In the genomic region with DNA sequence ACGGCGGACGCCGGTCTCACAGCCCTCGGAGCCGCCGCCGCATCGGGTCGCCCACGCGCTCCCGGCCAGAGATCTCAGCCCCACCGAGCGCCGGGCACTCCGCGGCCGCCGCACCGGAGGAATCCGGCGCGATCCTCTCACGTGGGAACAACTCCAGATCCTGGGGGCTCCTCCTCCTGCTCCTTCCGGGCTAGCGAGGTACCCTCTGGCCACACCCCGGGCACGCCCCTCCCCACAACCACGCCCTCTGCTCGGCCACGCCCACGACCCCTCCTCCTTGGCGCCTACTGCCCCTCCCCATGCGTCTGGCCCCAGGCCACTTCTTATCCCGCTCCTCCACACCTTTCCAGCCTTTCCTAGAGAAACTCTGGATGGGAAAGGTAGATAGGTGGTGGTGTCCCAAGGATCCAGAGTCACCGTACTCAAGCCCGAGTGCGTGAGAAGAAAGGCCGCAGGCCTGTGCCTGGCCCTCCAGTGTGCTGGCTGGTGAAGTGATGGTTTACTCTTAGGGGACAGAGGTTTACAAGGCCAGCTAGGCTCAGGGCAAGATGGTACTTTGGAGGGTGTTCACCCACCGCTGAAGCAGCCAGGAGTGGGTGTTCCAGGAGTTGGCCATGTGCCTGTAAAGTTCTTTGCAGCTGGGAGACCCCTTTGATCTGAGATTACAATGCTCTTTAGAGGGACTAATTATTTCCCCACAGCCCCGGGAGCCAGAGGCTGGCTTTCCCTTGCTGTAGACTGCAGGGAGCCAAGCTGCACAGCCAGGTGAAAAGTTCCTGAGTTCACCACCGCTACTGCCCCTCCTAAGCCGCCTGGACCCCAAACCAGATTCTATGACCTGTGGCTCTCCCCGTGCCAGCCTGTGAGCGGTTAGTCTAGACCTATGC, we compare ENCODE assay signal across 8 mouse cellular contexts. TPM values are rescaled to one million over a fixed set of nuclear protein-coding genes. Genes with fewer than 3 reads are reported as not detected.
DNase-seq lines count a peak whose midpoint lies in the region; ATAC-seq and TF ChIP-seq lines count a peak whose summit lies in the region.

A gene (minus strand): TSS at position 162 of the 887 bp plus-strand sequence.

- no peak for TF ChIP-seq POLR2A in cortical plate, adult 2 months (IDR thresholded peaks at IDR 0.05; ENCODE audit: extremely low read depth, insufficient read depth, low read length)

- peak; percentile 85 for ATAC-seq in hindbrain, postnatal 0 days

- H3K36me3 ChIP-seq in hindbrain, postnatal 0 days (ENCODE audit: insufficient read depth, low read length): no peaks in the 10 kb centered on the region

- WGBS in hindbrain, postnatal 0 days: 6% methylated on average over 37 of the region's 46 CpGs

- peak within 1 kb of the TSS; percentile 16 for H3K4me3 ChIP-seq in cortical plate, adult 2 months (ENCODE audit: insufficient read depth, low read length)
- H3K4me3 ChIP-seq in hindbrain, postnatal 0 days (ENCODE audit: low read length): peak within 1 kb of the TSS; percentile 63
- peak within 1 kb of the TSS; percentile 79 for H3K4me3 ChIP-seq in left cerebral cortex, adult 2 months

- H3K9ac ChIP-seq in hindbrain, postnatal 0 days (replicated peaks; ENCODE audit: low read length): peak within 1 kb of the TSS; percentile 72

- peak within 1 kb of the TSS; percentile 96 for H3K4me2 ChIP-seq in hindbrain, postnatal 0 days (ENCODE audit: low read depth, low read length)

- DNase-seq in ZHBTc4 (ENCODE audit: low read depth, low spot score): peak; percentile 97
- peak; percentile 85 for DNase-seq in gastrocnemius, postnatal 14 days
- DNase-seq in hindbrain, postnatal 0 days (ENCODE audit: low spot score): peak; percentile 77
- DNase-seq in left cerebral cortex, adult 2 months (ENCODE audit: extremely low spot score in 1 of 2, low spot score in 2 of 2): peak; percentile 70 to 78
- peak; percentile 91 for DNase-seq in lung, postnatal 36 days
- DNase-seq in right cerebral cortex, postnatal 25 days: peak; percentile 76
- DNase-seq in urinary bladder, postnatal 4 days (ENCODE audit: low spot score in 2 of 2): peak; percentile 89 to 94

- no peak for TF ChIP-seq CTCF in cortical plate, adult 2 months (IDR thresholded peaks at IDR 0.05; ENCODE audit: extremely low read depth, insufficient read depth, low read length)
- no peak for TF ChIP-seq CTCF in hindbrain, postnatal 0 days (IDR thresholded peaks at IDR 0.05; ENCODE audit: low read depth)
- no peak for TF ChIP-seq CTCF in left cerebral cortex, adult 2 months (IDR thresholded peaks at IDR 0.05)

- no peaks in the 10 kb centered on the region for H3K9me3 ChIP-seq in hindbrain, postnatal 0 days (ENCODE audit: low read length)

- intact Hi-C loops in gastrocnemius, postnatal 14 days (cut with DNase I; ENCODE audit: low total_unique reads): no loop called here
- intact Hi-C loops in left cerebral cortex, adult 2 months (cut with DNase I): loop anchor here (2.0 to 10.0 kb wide), 3 partner anchors 57 to 235 kb away; no protein-coding TSS in a partner anchor

- H3K27ac ChIP-seq in cortical plate, adult 2 months (ENCODE audit: insufficient read depth, low read length): no peak within 1 kb of the TSS
- peak within 1 kb of the TSS; percentile 43; the same call in 1 of the 2 replicates for H3K27ac ChIP-seq in hindbrain, postnatal 0 days
- H3K27ac ChIP-seq in left cerebral cortex, adult 2 months: peak within 1 kb of the TSS; percentile 16; the same call in 1 of the 2 replicates

- no peaks in the 10 kb centered on the region for H3K27me3 ChIP-seq in hindbrain, postnatal 0 days (ENCODE audit: insufficient read depth, low read length)

- peaks cover 3% of the 10 kb centered on the region for H3K4me1 ChIP-seq in cortical plate, adult 2 months (ENCODE audit: control insufficient read depth, insufficient read depth, low read length)
- H3K4me1 ChIP-seq in hindbrain, postnatal 0 days (ENCODE audit: insufficient read depth, low read length): peaks cover 9% of the 10 kb centered on the region

RNA-seq across cellular contexts. Expression of the gene that starts here (rescaled TPM):
- polyA plus RNA-seq in cortical plate, adult 2 months (2012; rRNA removed): 45.8 and 60.3 TPM in 2 replicates
- 1 to 10 TPM; 3.3 to 6.7 TPM for total RNA-seq in gastrocnemius, postnatal 14 days (2021)
- 74.3 and 78.3 TPM in 2 replicates for total RNA-seq in hindbrain, postnatal 0 days (2014; rRNA removed)
- 19.3 and 20.9 TPM in 2 replicates for polyA plus RNA-seq in hindbrain, postnatal 0 days (2015; fragmentation: Nextera tagmentation; extraction: Ambion mirVana)
- total RNA-seq in left cerebral cortex, adult 2 months (2021): 10 to 100 TPM; 82.9 to 90.9 TPM

Comparison
In these comparisons a context has a peak if more than half of its experiments do, and no peak if none do; other contexts are left out.
1. H3K4me3 ChIP-seq: peak in every context shown above with its lines; median percentile 79 in left cerebral cortex, adult 2 months; 63 in hindbrain, postnatal 0 days; 16 in cortical plate, adult 2 months.